Mouse (Mus musculus) heart, adult 2 months (tissue): ENCODE measurements around the gene Snx21.

Experiments used
- CTCF ChIP-seq: fragments of 200-600 bp; IDR thresholded peaks from 2 replicates; pipeline ENCODE4 v1.8.1; 2022; ENCODE audit warnings: antibody characterized with exemption, mild to moderate bottlenecking, moderate library complexity
- POLR2A ChIP-seq: fragments of 200-500 bp; IDR thresholded peaks from 2 replicates; pipeline ENCODE4 v1.6.1; 2011; ENCODE audit warnings: mild to moderate bottlenecking, low read depth, low read length, control low read depth; ENCODE audit not compliant: insufficient read depth

GRCm38 (mm10) chr2:164793772-164794171, 8.1 kb downstream of the Snx21 start:
- TF ChIP-seq CTCF (no peak), POLR2A (no peak)
